Mouse (Mus musculus): ENCODE data around the gene Mrpl47.
"Not testable (repeated sequence)": the region's sequence is repeated elsewhere in the genome, so short reads cannot be mapped to it uniquely, and the experiment has no call there.

Mrpl47 gene

DNA sequence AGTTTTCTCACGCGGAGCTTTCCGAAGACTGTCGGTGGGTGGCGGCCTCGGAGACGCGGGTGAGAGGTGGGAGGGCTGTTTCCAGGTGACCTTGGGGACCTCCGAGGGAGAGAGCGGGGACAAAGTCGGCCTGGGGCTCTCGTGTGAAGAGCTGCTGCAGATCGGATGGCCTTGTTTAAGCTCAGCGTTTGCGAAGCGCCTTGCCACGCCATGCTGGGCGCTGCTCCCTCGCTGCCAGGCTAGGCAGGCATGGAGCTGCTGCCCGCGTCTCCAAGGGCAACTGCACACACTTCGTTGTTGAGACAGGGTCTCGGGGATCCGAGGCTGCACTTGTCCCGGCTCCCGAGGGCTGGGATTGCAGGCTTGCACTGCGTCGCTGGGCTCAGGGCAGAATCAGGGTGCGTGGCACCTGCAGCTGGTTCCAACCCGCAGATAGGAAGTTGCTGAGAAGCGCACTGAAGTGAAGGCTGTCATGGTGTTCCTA is at the start of gene Mrpl47:
Gene Mrpl47 (minus strand): TSS at position 434 of the 484 bp plus-strand sequence.
- in situ Hi-C loops (cut with MboI; ENCODE audit: low sequenced_read_pairs) = loop anchor here (25.0 kb wide), 1 partner anchor 1075 kb away; no protein-coding TSS in a partner anchor

DNA sequence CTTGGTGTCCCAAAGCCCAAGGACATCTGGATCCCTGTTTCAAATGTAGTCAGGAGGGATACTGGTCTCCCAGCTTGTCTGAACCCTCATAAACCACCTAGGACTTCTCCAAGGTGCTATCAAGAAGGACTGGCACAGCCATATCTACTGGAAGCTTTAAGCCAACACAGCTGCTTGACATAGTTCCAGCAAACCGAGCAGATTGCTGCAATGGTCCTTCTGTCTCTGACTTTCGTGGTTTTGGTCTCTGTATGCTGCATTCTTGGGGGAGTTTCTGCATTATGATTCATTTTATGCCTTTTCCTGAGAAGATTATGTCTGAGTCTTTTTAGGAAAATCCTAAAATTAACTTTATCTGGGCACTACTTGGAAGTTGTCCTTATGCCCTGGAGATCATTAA is 33.4 kb upstream of the Mrpl47 start:
- in situ Hi-C loops (cut with MboI; ENCODE audit: low sequenced_read_pairs) = no loop called here

DNA sequence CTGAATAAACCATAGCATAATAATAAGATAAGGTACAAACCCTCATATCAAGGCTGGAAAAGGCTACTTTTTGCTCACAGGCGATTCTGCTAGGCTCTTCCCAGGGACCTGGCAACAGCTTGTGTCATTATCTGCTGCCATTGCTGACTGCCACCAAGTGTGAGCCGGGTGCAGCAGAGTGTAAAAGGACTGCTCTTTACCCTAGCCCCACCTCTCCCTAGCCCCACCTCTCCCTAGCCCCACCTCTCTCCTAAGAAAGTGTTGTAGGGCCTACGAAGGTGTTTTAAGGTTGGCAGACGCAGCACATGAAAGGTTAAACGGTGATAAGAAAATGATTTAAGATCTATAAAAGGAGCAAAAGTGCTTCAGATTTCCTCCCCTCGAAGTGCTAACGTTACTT is 26.5 kb upstream of the Mrpl47 start:
- in situ Hi-C loops (cut with MboI; ENCODE audit: low sequenced_read_pairs) = no loop called here

DNA sequence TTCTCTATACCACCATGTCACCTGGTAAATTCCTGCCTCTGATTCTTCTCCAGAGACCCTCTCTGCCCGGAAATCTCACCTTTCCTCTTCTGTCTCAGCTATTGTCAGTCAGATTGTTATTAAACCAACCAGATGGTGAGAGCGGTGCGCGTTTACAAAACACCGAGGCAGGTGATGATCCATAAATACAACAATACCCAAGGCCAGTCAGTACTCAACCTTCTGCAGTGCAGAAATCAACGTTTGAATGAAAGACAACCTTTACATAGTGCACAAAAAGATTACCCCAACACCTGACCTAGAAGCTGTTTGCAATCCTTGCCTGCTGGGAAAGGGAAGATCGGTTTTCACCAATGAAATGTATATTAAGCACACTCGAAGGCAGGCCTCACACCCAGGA is 25.6 kb upstream of the Mrpl47 start:
- in situ Hi-C loops (cut with MboI; ENCODE audit: low sequenced_read_pairs) = no loop called here

DNA sequence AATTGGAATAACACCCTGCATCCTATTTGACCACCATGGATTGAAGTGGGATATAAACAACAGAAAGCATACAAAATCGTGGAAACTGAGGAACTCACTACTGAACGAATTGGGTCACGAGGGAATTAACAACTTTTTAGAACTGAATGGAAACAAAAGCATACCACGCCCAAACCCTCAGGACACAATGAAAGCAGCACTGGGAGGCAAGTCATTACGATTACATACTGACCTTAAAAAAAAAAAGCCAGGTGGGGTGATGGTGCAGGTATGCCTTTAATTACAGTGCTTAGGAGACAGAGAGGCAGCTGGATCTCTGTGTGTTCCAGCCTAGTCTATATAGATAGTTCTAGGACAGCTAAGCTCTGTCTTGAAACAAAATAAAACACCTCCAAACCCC is 21.8 kb upstream of the Mrpl47 start:
- in situ Hi-C loops (cut with MboI; ENCODE audit: low sequenced_read_pairs) = no loop called here

DNA sequence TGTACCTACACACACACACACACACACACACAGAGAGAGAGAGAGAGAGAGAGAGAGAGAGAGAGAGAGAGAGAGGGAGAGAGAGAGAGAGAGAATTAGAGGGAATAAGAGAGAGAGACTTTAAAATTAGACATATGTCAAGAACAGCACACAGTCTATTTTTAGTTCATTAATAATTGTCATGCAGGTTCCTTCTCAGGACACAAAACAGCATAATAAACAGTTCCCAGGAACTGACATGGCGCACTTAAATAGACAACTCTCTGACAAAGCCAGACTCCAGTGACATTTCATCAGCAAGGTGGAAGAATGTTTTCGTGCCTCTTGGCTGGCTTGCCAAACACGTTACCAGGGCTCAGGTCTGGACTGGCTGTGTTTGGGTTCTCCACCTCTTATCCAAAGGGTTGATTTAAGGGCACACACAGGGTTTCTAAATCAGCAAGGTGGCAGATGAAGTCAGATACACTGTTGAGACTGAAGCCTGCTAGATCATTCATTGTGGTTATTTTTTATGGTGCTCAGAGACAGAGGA is 17.0 kb upstream of the Mrpl47 start:
- in situ Hi-C loops (cut with MboI; ENCODE audit: low sequenced_read_pairs) = no loop called here

GRCm38 (mm10) chr3:32749820-32750579 is 12.6 kb upstream of the Mrpl47 start:
- in situ Hi-C loops (cut with MboI; ENCODE audit: low sequenced_read_pairs) = loop anchor here (25.0 kb wide), 1 partner anchor 1062 kb away; no protein-coding TSS in a partner anchor

GRCm38 (mm10) chr3:32748384-32748783 is 11.0 kb upstream of the Mrpl47 start:
- in situ Hi-C loops (cut with MboI; ENCODE audit: low sequenced_read_pairs) = loop anchor here (25.0 kb wide), 1 partner anchor 1064 kb away; no protein-coding TSS in a partner anchor

- in situ Hi-C loops (cut with MboI; ENCODE audit: low sequenced_read_pairs) = loop anchor here (25.0 kb wide), 1 partner anchor 1067 kb away; no protein-coding TSS in a partner anchor
These were observed 8.0 kb upstream of the Mrpl47 start for GRCm38 (mm10) chr3:32745426-32745825.

GRCm38 (mm10) chr3:32745001-32745400 is 7.6 kb upstream of the Mrpl47 start:
- in situ Hi-C loops (cut with MboI; ENCODE audit: low sequenced_read_pairs) = loop anchor here (25.0 kb wide), 1 partner anchor 1067 kb away; no protein-coding TSS in a partner anchor

GRCm38 (mm10) chr3:32742276-32742780 is 4.9 kb upstream of the Mrpl47 start:
- in situ Hi-C loops (cut with MboI; ENCODE audit: low sequenced_read_pairs) = loop anchor here (25.0 kb wide), 1 partner anchor 1070 kb away; no protein-coding TSS in a partner anchor

DNA sequence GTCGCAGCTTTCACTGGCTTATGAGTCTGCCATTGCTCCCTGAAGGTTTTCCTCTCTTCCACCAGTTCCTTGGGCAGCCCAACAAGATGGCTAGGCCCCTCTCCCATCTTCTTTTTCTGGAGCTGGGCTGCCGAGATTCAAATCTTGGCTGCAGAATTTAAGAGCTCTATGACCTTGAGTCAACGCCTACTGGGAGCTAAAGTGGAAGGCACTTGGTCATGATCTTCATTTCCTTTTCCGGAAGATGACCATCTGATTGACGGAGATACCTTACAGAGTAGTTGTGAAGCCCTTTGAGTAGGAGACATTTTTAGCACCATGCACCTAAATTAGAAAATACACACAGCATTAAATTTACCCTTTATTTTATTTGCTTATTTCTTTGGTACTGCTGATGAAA is 1.1 kb upstream of the Mrpl47 start:
- in situ Hi-C loops (cut with MboI; ENCODE audit: low sequenced_read_pairs) = loop anchor here (25.0 kb wide), 1 partner anchor 1074 kb away; no protein-coding TSS in a partner anchor

DNA sequence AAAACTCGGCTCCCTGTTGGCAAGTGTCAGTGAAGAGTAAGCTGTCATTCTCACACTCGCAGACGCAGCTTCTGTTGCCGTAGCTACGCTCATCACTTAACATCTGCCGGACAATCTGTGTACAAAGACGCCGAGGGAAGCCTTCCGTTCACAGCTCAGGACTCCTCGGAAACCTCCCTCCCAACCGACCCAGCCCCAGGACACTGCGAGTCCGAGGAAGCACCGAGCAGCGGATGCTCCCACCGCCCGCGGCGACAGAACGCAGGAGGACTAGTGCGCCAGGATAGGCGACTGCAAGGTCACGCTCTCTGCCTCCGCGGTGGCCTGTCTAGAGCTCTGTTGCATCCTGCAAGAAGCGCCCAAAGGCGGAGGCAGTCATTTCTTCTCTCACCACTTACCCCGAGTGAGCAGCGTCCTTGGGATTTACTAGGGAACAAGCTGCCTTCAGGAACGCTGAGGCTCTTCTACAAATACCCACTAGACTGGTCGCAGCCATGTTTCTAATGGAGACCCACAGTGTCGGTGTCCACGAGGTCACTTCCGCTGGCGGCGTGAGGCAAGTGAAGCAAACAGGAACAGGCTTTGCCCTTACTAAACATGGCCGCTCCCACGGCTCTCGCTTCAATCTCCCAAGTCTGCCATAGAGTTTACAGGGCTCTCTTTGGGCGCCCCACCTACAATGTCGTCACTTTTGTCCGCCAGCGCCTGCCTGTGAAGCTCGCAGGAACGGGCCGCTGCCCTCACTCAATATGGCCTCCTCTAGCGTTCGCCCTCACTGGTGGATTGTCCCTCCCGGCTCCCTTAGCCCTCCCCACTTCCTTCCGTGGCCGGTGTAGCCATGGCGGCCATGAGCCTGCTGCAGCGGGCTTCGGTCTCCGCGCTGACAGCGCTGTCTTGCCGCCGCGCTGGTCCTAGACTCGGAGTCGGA is 897 bp downstream of the Mrpl47 start, which contains the start of gene Ndufb5:
Gene Ndufb5 (plus strand): TSS at position 747 of the 928 bp plus-strand sequence.
- in situ Hi-C loops (cut with MboI; ENCODE audit: low sequenced_read_pairs) = loop anchor here (25.0 kb wide), 1 partner anchor 1076 kb away; no protein-coding TSS in a partner anchor

DNA sequence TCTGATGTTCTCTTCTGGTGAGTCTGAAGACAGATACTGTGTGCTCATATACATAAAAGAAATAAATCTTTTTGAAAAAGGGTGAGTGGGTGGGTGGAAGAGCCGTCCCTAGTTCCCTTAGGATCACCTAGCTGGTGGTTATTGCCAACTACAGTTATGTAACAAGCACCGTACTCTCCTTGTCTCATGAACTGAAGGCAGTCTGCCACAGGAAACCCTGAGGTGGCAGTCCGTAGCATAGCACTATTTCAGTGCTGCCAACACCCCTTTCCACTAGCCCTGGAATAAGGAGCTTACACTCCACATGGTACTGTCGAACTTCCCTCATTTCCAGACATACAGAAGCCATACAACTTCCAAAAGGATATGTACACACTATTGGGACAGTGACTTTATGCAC is 9.5 kb downstream of the Mrpl47 start:
- in situ Hi-C loops (cut with MboI; ENCODE audit: low sequenced_read_pairs) = loop anchor here (25.0 kb wide), 1 partner anchor 1084 kb away; no protein-coding TSS in a partner anchor

DNA sequence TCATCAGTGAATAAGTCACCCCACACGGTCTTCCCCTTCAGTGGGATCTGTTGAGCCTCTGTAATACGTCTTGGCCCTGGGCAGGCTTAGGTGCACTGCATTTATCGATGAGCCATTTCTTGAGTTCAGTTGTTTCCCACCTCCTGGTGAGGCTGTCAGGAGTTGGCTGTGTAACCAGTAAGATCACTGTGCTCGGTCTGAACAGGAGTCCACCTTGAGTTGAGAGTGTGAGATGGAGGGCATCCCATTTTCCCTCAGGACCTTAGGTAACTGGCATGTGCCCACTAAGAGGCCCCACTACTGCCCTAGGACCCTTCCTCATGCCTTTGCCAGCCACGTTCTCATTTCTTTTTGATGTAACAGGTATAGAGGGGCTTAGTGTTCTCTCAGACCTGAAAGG is 11.5 kb downstream of the Mrpl47 start:
- in situ Hi-C loops (cut with MboI; ENCODE audit: low sequenced_read_pairs) = loop anchor here (25.0 kb wide), 1 partner anchor 1086 kb away; no protein-coding TSS in a partner anchor

DNA sequence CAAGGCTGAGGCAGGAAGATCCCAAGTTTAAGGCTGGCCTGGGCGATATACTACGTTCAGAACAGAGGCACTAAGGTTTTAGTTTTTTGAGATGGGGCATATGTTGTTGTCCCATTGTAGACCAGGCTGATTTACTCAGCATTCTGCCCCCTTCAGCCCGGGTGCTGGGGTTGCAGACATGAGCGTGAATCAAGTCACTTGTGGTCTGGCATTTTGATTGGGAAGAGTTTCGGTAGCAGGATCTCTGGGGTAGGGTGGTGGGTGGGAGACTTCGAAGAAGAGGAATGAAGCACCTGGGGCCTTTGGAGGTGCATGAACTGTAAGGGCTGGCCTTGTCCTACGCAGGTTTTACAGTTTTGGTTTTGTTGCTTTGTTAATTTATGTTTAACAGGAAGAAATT is 13.2 kb downstream of the Mrpl47 start:
- in situ Hi-C loops (cut with MboI; ENCODE audit: low sequenced_read_pairs) = no loop called here

DNA sequence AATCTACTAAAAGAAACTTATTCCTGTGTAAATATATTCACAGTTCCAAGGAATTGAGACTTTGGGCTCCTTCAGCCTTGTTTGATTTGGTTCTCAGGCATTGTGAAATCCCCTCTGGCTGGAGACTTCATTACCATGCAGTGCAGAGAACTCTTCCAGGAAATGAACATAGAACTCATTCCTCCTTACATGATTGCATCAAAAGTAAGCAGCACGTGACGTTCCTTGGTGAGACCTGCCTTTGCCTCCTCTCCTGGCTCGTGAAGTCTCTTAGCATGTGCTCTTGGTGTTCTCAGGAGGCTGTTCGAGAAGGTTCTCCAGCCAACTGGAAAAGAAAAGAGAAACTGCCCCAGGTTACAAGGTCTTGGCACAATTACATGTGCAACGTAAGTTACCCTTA is 19.1 kb downstream of the Mrpl47 start:
- in situ Hi-C loops (cut with MboI; ENCODE audit: low sequenced_read_pairs) = no loop called here

DNA sequence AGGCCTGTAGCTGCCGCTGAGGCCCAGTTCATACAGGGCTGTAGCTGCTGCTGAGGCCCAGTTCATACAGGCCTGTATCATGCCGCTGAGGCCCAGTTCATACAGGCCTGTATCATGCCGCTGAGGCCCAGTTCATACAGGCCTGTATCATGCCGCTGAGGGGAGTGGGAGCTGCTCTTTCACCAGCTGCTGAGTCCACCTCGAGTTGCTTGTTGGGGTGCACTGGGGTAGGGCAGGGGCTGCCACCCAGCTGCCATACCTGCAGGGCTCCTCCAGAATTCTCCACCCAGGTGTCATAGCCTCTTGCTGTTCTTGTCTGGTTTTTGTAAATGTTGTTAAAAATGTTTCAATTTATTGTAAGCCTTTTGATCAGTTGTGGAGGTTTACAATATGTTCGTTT is 20.0 kb downstream of the Mrpl47 start:
- in situ Hi-C loops (cut with MboI; ENCODE audit: low sequenced_read_pairs) = not testable (repeated sequence)

- in situ Hi-C loops (cut with MboI; ENCODE audit: low sequenced_read_pairs) = no loop called here
These were observed 23.7 kb downstream of the Mrpl47 start for GRCm38 (mm10) chr3:32713711-32714110.

DNA sequence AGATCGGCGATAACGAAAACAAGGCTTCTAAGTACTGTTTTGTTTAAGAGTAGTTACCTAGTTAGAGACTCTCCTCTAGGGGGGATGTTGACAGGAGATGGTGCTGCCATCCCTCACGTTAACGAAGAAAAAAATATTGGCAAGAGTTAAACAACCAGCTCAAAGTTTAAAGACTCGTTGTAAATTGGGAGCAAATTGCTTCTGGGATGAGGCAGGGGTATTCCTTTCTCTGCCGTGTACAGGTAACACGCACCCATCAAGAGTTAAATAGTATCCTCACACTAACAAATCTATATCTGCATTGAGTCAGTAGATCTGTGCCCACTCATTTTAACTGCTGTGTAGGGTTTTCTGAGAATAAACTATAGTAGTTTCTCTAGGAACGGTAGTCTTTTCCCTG is 28.0 kb downstream of the Mrpl47 start:
- in situ Hi-C loops (cut with MboI; ENCODE audit: low sequenced_read_pairs) = no loop called here
